Comparison of ENCODE assay signal across 17 mouse cellular contexts in genomic region chr1:55082106-55082505, GRCm38 (mm10). TPM values are rescaled to one million over a fixed set of nuclear protein-coding genes. Genes with fewer than 3 reads are reported as not detected.
DNase-seq lines count a peak whose midpoint lies in the region; ATAC-seq and TF ChIP-seq lines count a peak whose summit lies in the region.
"Had no signal": no experiment of that assay in that cellular context is flagged by ENCODE, and none has a peak within 500 bp of the region (broad histone marks: within the 10 kb centered on the region; RNA-seq: fewer than 3 reads in every experiment).

No protein-coding gene starts in this region.

- H3K4me1 ChIP-seq in lung, embryonic 14.5 days (ENCODE audit: insufficient read depth): 0 out of 2 replicates have a peak, but pooled peaks cover 8% of the 10 kb centered on the region
- H3K4me1 ChIP-seq in E14TG2a.4 (replicated peaks; ENCODE audit: low read depth, low read length): peaks cover 55% of the 10 kb centered on the region

- no peak overlapping the region for H3K9ac ChIP-seq in lung, embryonic 14.5 days
- H3K9ac ChIP-seq: hindbrain, embryonic 13.5 days; liver, embryonic 13.5 days had no signal

- ATAC-seq in lung, embryonic 14.5 days (ENCODE audit: insufficient read depth): no peak
- ATAC-seq in megakaryocyte-erythroid progenitor cell, adult 5-6 weeks (replicated peaks; ENCODE audit: low FRiP score, low TSS enrichment, poor library complexity, severe bottlenecking): 0 out of 2 replicates have a peak, but pooled peaks have one; percentile 28
- ATAC-seq: activated CD4-positive, CD25-positive, alpha-beta regulatory T cell, adult 4 months had no signal

- TF ChIP-seq CTCF in gastrocnemius, adult 2 months (IDR thresholded peaks at IDR 0.05): peak; percentile 39
- peak; percentile 41 for TF ChIP-seq CTCF in lung, embryonic 14.5 days (IDR thresholded peaks at IDR 0.05; ENCODE audit: low read depth)
- TF ChIP-seq CTCF in E14TG2a.4 (conservative IDR thresholded peaks at IDR 0.05; ENCODE audit: low read length): 0 out of 2 replicates have a peak, but pooled peaks have one; percentile 14

- H3K4me3 ChIP-seq in gastrocnemius, adult 2 months: no peak overlapping the region
- no peak overlapping the region for H3K4me3 ChIP-seq in lung, embryonic 14.5 days (ENCODE audit: low read depth, low read length)
- H3K4me3 ChIP-seq in E14TG2a.4 (replicated peaks; ENCODE audit: low read length): no peak overlapping the region; the same call in 1 of the 2 replicates
- H3K4me3 ChIP-seq: heart, embryonic 10.5 days; hindbrain, embryonic 13.5 days; liver, embryonic 13.5 days; megakaryocyte, embryonic 14.5 days had no signal

- no peak overlapping the region for H3K4me2 ChIP-seq in lung, embryonic 14.5 days
- H3K4me2 ChIP-seq: hindbrain, embryonic 13.5 days; liver, embryonic 13.5 days had no signal

- no peak for DNase-seq in gastrocnemius, adult 2 months
- no peak for DNase-seq in gastrocnemius, postnatal 36 days
- peak; percentile 34 for DNase-seq in lung, embryonic 14.5 days
- no peak for DNase-seq in lung, postnatal 25 days (ENCODE audit: low spot score)
- DNase-seq in kidney, adult 8-10 months: no peak
- no peak for DNase-seq in layer of hippocampus, postnatal 14 days (ENCODE audit: low spot score in 2 of 2)
- DNase-seq: cerebellum, postnatal 10 days; kidney, postnatal 10 days; liver, embryonic 13.5 days; right cerebral cortex, postnatal 25 days; thymus, postnatal 25 days had no signal

- H3K27me3 ChIP-seq in lung, embryonic 14.5 days (ENCODE audit: insufficient read depth, low read length): no peaks in the 10 kb centered on the region
- no peaks in the 10 kb centered on the region for H3K27me3 ChIP-seq in E14TG2a.4 (ENCODE audit: insufficient read depth, low read length)
- H3K27me3 ChIP-seq: hindbrain, embryonic 13.5 days; liver, embryonic 13.5 days; megakaryocyte, embryonic 14.5 days had no signal

- no peak overlapping the region for H3K27ac ChIP-seq in gastrocnemius, adult 2 months
- H3K27ac ChIP-seq in lung, embryonic 14.5 days (ENCODE audit: low read depth): no peak overlapping the region
- H3K27ac ChIP-seq: heart, embryonic 10.5 days; hindbrain, embryonic 13.5 days; liver, embryonic 13.5 days had no signal

- H3K36me3 ChIP-seq in lung, embryonic 14.5 days (ENCODE audit: insufficient read depth): peaks cover 85% of the 10 kb centered on the region
- H3K36me3 ChIP-seq in E14TG2a.4 (ENCODE audit: insufficient read depth, low read length): peaks cover 94% of the 10 kb centered on the region

- intact Hi-C loops in gastrocnemius, adult 2 months (cut with DNase I): no loop called here
- intact Hi-C loops in gastrocnemius, postnatal 36 days (cut with DNase I): no loop called here

- no peaks in the 10 kb centered on the region for H3K9me3 ChIP-seq in lung, embryonic 14.5 days (ENCODE audit: low read depth, low read length)
- no peaks in the 10 kb centered on the region for H3K9me3 ChIP-seq in E14TG2a.4 (ENCODE audit: low read length)
- H3K9me3 ChIP-seq: heart, embryonic 10.5 days; hindbrain, embryonic 13.5 days; liver, embryonic 13.5 days; megakaryocyte, embryonic 14.5 days had no signal

- 90% methylated on average over 1 of the region's 1 CpGs for WGBS in lung, embryonic 14.5 days

RNA-seq across cellular contexts. Expression of gene Hspe1, which starts 5.8 kb away (rescaled TPM):
- total RNA-seq in gastrocnemius, adult 2 months (2021): 100 to 1,000 TPM in 1 of 2 experiments, 10 to 100 TPM in 1; 77.1 to 120 TPM
- total RNA-seq in gastrocnemius, postnatal 36 days (2021): 10 to 100 TPM; 77.6 to 87.8 TPM
- polyA plus RNA-seq in lung, embryonic 14.5 days (2014; fragmentation: Nextera tagmentation; extraction: Ambion mirVana): 435 and 439 TPM in 2 replicates
- total RNA-seq in megakaryocyte-erythroid progenitor cell, adult 5-6 weeks (2014; fragmentation: Nextera tagmentation): 836 and 866 TPM in 2 replicates
- 921 and 969 TPM in 2 replicates for total RNA-seq in megakaryocyte-erythroid progenitor cell, adult 5-6 weeks (2017)
- 10 to 100 TPM; 95.2 to 98.3 TPM for total RNA-seq in layer of hippocampus, postnatal 14 days (2021)

RNA-seq across cellular contexts. Expression of gene Hspd1, which starts 5.9 kb away (rescaled TPM):
- 100 to 1,000 TPM; 156 to 249 TPM for total RNA-seq in gastrocnemius, adult 2 months (2021)
- 100 to 1,000 TPM; 158 to 177 TPM for total RNA-seq in gastrocnemius, postnatal 36 days (2021)
- 312 and 315 TPM in 2 replicates for polyA plus RNA-seq in lung, embryonic 14.5 days (2014; fragmentation: Nextera tagmentation; extraction: Ambion mirVana)
- total RNA-seq in megakaryocyte-erythroid progenitor cell, adult 5-6 weeks (2014; fragmentation: Nextera tagmentation): 526 and 530 TPM in 2 replicates
- total RNA-seq in megakaryocyte-erythroid progenitor cell, adult 5-6 weeks (2017): 929 and 1,055 TPM in 2 replicates
- 100 to 1,000 TPM; 173 to 192 TPM for total RNA-seq in layer of hippocampus, postnatal 14 days (2021)

RNA-seq across cellular contexts. Expression of gene Coq10b, which starts 29.5 kb away (rescaled TPM):
- total RNA-seq in gastrocnemius, adult 2 months (2021): 10 to 100 TPM; 13.7 to 17.0 TPM
- total RNA-seq in gastrocnemius, postnatal 36 days (2021): 10 to 100 TPM; 13.9 to 30.6 TPM
- polyA plus RNA-seq in lung, embryonic 14.5 days (2014; fragmentation: Nextera tagmentation; extraction: Ambion mirVana): 21.1 and 22.9 TPM in 2 replicates
- 10.8 and 15.6 TPM in 2 replicates for total RNA-seq in megakaryocyte-erythroid progenitor cell, adult 5-6 weeks (2014; fragmentation: Nextera tagmentation)
- total RNA-seq in megakaryocyte-erythroid progenitor cell, adult 5-6 weeks (2017): 15.7 and 29.5 TPM in 2 replicates
- total RNA-seq in layer of hippocampus, postnatal 14 days (2021): 10 to 100 TPM; 19.8 to 22.6 TPM

RNA-seq across cellular contexts. Expression of gene Mob4, which starts 48.9 kb away (rescaled TPM):
- total RNA-seq in gastrocnemius, adult 2 months (2021): 10 to 100 TPM; 34.2 to 41.9 TPM
- total RNA-seq in gastrocnemius, postnatal 36 days (2021): 10 to 100 TPM; 36.0 to 41.8 TPM
- polyA plus RNA-seq in lung, embryonic 14.5 days (2014; fragmentation: Nextera tagmentation; extraction: Ambion mirVana): 141 TPM in 2 replicates
- 33.5 and 42.6 TPM in 2 replicates for total RNA-seq in megakaryocyte-erythroid progenitor cell, adult 5-6 weeks (2014; fragmentation: Nextera tagmentation)
- total RNA-seq in megakaryocyte-erythroid progenitor cell, adult 5-6 weeks (2017): 29.4 and 68.9 TPM in 2 replicates
- total RNA-seq in layer of hippocampus, postnatal 14 days (2021): 10 to 100 TPM; 63.3 to 67.0 TPM

RNA-seq across cellular contexts. Expression of gene Sf3b1, which starts 54.8 kb away (rescaled TPM):
- 10 to 100 TPM; 53.6 to 56.3 TPM for total RNA-seq in gastrocnemius, adult 2 months (2021)
- 10 to 100 TPM; 46.0 to 51.8 TPM for total RNA-seq in gastrocnemius, postnatal 36 days (2021)
- polyA plus RNA-seq in lung, embryonic 14.5 days (2014; fragmentation: Nextera tagmentation; extraction: Ambion mirVana): 313 and 342 TPM in 2 replicates
- 192 and 240 TPM in 2 replicates for total RNA-seq in megakaryocyte-erythroid progenitor cell, adult 5-6 weeks (2014; fragmentation: Nextera tagmentation)
- total RNA-seq in megakaryocyte-erythroid progenitor cell, adult 5-6 weeks (2017): 311 and 350 TPM in 2 replicates
- 100 to 1,000 TPM; 142 to 175 TPM for total RNA-seq in layer of hippocampus, postnatal 14 days (2021)

Comparison
In these comparisons a context has a peak if more than half of its experiments do, and no peak if none do; other contexts are left out.
1. RNA of gene Hspe1, which starts 5.8 kb away (total RNA-seq): 836 to 969 TPM in megakaryocyte-erythroid progenitor cell, adult 5-6 weeks; 77.1 to 120 TPM in gastrocnemius, adult 2 months, 95.2 to 98.3 TPM in layer of hippocampus, postnatal 14 days and 77.6 to 87.8 TPM in gastrocnemius, postnatal 36 days; every median in the first group is over 4 times any median in the second.
2. Peak in every context shown above with its lines, with median percentiles within 50 percentile points of each other: CTCF ChIP-seq.